Mouse (Mus musculus) heart, embryonic 12.5 days (tissue): ENCODE results near the gene Plppr2. TPM values are rescaled to one million over a fixed set of nuclear protein-coding genes. Genes with fewer than 3 reads are reported as not detected.
A peak's percentile ranks its signal among the peaks of the same experiment; 100 is the strongest.

Source experiments
- ATAC-seq: fragments of 200-750 bp; cut with Nextera tagmentation; 2 replicates; pipeline ENCODE4 v1.8.0; 2017; ENCODE audit warnings: moderate TSS enrichment, moderate library complexity; ENCODE audit not compliant: insufficient number of reproducible peaks, low FRiP score
- H3K27ac ChIP-seq: fragments of 300-500 bp; sonication (generic); 2 replicates; pipeline ENCODE4 v1.5.1; 2016; ENCODE audit warnings: mild to moderate bottlenecking, moderate library complexity; ENCODE audit not compliant: poor library complexity, severe bottlenecking
- H3K27me3 ChIP-seq: fragments of 300-500 bp; sonication (generic); replicated peaks from 2 replicates; pipeline ENCODE4 v1.6.1; 2016; ENCODE audit warnings: mild to moderate bottlenecking, moderate library complexity
- H3K36me3 ChIP-seq: fragments of 300-500 bp; sonication (generic); 2 replicates; pipeline ENCODE4 v1.6.1; 2016; ENCODE audit warnings: mild to moderate bottlenecking, moderate library complexity
- H3K4me1 ChIP-seq: fragments of 300-500 bp; sonication (generic); replicated peaks from 2 replicates; pipeline ENCODE4 v1.6.1; 2016; ENCODE audit warnings: mild to moderate bottlenecking
- H3K4me2 ChIP-seq: fragments of 300-500 bp; sonication (generic); 2 replicates; pipeline ENCODE4 v1.6.1; 2016; ENCODE audit warnings: mild to moderate bottlenecking, moderate library complexity
- H3K4me3 ChIP-seq: fragments of 300-500 bp; sonication (generic); 2 replicates; pipeline ENCODE4 v1.5.1; 2016; ENCODE audit warnings: mild to moderate bottlenecking
- H3K9ac ChIP-seq: fragments of 300-500 bp; sonication (generic); 2 replicates; pipeline ENCODE4 v1.6.1; 2016; ENCODE audit warnings: mild to moderate bottlenecking, moderate library complexity
- H3K9me3 ChIP-seq: fragments of 300-500 bp; sonication (generic); replicated peaks from 2 replicates; pipeline ENCODE4 v1.6.1; 2016; ENCODE audit warnings: mild to moderate bottlenecking, moderate library complexity
- WGBS: fragments of 180-500 bp; shearing (Covaris S2); methylation state at CpG from one replicate; pipeline ENCODE4 v1.1.7; 2016; 5-methylcytosine and 5-hydroxymethylcytosine counted together
- polyA plus RNA-seq: library from polyadenylated mRNA; unstranded; fragments of >200 nt; fragmentation: Nextera tagmentation; extraction: Ambion mirVana; gene quantifications from 2 replicates; pipeline ENCODE4 v1.2.1, GENCODE M21; 2016

Plppr2 gene
- polyA plus RNA-seq, 1 experiment from 2014 or later = 8.2 TPM

DNA sequence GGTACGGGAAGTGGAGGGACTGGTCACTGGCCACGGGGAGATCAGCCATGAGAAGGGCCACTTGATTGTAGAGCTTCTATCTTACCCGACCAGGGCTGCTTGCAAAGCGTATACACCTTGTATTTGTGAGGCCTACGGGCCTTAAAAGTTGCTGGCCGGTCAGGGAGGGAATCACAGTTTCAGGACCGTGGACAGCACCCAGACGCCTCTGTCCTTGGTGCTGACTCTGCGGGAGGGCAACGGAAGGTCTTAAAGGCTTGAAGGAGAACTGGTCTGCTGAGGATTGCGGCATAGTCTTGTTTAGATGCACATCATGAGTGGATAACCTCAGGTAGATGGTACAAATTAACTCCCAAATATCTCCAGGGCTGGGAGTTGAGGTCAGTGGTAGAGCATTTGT is 13.5 kb downstream of the Plppr2 start:
- 17% methylated on average over 11 of the region's 11 CpGs for WGBS
- Histone ChIP-seq H3K27me3 (peaks cover 43% of the 10 kb centered on the region), H3K4me1 (peaks cover 8% of the 10 kb centered on the region), H3K4me3 (no peak overlapping the region), H3K9ac (no peak overlapping the region), H3K27ac (no peak overlapping the region), H3K4me2 (no peak overlapping the region), H3K36me3 (no peaks in the 10 kb centered on the region), H3K9me3 (no peaks in the 10 kb centered on the region)
- no peak for ATAC-seq

DNA sequence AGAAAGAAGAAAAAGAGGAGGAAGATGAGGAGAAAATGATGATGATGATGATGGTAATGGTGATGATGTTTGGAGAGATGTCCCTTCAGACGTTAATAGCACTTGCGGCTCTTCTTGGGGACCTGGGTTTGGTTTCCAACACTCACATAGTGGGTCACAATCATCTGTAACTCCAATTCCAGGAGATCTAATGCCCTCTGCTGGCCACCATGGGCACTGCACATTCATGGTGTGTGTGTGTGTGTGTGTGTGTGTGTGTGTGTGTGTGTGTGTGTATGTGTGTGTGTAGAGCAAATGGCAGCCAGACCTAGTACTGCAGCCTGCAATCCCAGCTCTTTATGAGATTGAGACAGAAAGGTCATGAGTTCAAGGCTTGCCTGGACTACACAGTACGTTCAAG is 15.1 kb downstream of the Plppr2 start:
- H3K36me3 ChIP-seq = no peaks in the 10 kb centered on the region
- no peak for ATAC-seq
- H3K27me3 ChIP-seq = peaks cover 30% of the 10 kb centered on the region
- H3K9me3 ChIP-seq = no peaks in the 10 kb centered on the region
- no peak overlapping the region for H3K4me2 ChIP-seq
- no peak overlapping the region for H3K4me3 ChIP-seq
- no peak overlapping the region for H3K27ac ChIP-seq
- WGBS = 78% methylated on average over 3 of the region's 3 CpGs
- peaks cover 8% of the 10 kb centered on the region for H3K4me1 ChIP-seq
- no peak overlapping the region for H3K9ac ChIP-seq

DNA sequence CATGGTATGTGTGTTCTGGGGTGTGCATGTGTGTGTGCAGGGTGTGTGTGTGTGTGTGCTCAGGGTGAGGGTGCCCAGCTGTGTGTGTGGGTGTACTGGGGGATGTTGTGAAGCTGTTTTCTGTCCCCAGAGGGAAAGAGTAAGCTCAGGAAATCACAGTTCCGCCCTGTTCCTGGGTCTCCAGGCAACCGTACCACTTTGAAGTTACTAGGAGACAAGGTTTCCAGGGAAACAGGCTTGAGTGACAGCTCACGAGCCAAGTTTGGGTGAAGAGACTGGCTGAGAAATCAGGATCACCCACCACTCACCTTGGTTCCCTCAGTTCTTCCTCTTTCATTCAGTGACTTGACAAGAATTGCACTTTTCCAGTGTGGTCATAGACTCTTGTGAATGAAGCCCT is 16.8 kb downstream of the Plppr2 start:
- ATAC-seq = no peak
- peaks cover 10% of the 10 kb centered on the region; the same call in 1 of the 2 replicates for H3K36me3 ChIP-seq

DNA sequence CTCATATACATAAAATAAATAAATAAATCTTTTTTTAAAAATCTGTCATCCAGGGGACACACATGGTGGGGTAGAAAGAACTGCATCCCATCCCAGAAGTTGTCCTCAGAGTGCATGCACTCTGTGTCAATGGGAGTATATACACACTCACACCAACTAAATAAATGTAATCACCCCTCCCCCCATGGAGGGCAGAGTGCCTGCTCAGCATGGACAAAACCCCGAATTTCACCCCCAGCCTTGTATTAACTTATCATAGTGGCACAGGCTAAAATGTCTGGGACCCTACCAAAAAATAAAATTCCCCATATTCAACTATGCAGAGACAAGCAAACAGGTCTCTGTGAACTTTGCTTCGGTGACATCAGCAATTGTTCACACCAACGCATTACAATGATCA is 17.8 kb downstream of the Plppr2 start:
- H3K27me3 ChIP-seq = peaks cover 11% of the 10 kb centered on the region
- H3K9ac ChIP-seq = no peak overlapping the region
- no peaks in the 10 kb centered on the region for H3K9me3 ChIP-seq
- no peak overlapping the region for H3K4me3 ChIP-seq
- peaks cover 4% of the 10 kb centered on the region; the same call in 1 of the 2 replicates for H3K4me1 ChIP-seq
- no peak for ATAC-seq
- H3K27ac ChIP-seq = no peak overlapping the region
- 75% methylated on average over 3 of the region's 3 CpGs for WGBS
- peaks cover 18% of the 10 kb centered on the region for H3K36me3 ChIP-seq
- no peak overlapping the region for H3K4me2 ChIP-seq

More for the DNA sequence above, 16.8 kb downstream of the Plppr2 start:
- Histone ChIP-seq H3K27ac (no peak overlapping the region), H3K4me1 (peaks cover 4% of the 10 kb centered on the region; the same call in 1 of the 2 replicates), H3K9me3 (no peaks in the 10 kb centered on the region), H3K4me2 (no peak overlapping the region), H3K4me3 (no peak overlapping the region), H3K9ac (no peak overlapping the region), H3K27me3 (peaks cover 14% of the 10 kb centered on the region)
- WGBS = 13% methylated on average over 3 of the region's 3 CpGs

DNA sequence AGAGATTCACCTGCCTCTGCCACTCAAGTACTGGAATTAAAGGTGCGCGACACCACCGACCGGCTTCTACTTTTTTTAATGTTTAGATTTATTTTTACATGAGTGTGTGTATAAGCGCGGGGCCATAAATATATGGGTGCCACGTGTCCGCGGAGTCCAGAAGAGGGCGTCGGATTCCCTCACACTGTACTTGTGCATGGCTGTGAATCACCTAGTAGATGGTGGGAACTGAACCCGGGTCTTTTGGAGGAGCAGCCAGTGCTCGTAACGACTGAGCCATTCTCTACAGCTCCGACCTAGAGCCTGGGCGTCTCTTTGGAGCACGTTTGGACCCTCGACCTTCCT is 18.4 kb downstream of the Plppr2 start:
- H3K27ac ChIP-seq = peak overlapping the region; percentile 91; the same call in 1 of the 2 replicates
- peak overlapping the region; percentile 80 for H3K9ac ChIP-seq
- H3K4me2 ChIP-seq = peak overlapping the region; percentile 77
- H3K27me3 ChIP-seq = peaks cover 14% of the 10 kb centered on the region
- H3K4me3 ChIP-seq = peak overlapping the region; percentile 82
- peaks cover 4% of the 10 kb centered on the region; the same call in 1 of the 2 replicates for H3K4me1 ChIP-seq
- no peaks in the 10 kb centered on the region for H3K9me3 ChIP-seq
- H3K36me3 ChIP-seq = peaks cover 18% of the 10 kb centered on the region
- peak; percentile 71 for ATAC-seq
- WGBS = 2% methylated on average over 18 of the region's 18 CpGs

DNA sequence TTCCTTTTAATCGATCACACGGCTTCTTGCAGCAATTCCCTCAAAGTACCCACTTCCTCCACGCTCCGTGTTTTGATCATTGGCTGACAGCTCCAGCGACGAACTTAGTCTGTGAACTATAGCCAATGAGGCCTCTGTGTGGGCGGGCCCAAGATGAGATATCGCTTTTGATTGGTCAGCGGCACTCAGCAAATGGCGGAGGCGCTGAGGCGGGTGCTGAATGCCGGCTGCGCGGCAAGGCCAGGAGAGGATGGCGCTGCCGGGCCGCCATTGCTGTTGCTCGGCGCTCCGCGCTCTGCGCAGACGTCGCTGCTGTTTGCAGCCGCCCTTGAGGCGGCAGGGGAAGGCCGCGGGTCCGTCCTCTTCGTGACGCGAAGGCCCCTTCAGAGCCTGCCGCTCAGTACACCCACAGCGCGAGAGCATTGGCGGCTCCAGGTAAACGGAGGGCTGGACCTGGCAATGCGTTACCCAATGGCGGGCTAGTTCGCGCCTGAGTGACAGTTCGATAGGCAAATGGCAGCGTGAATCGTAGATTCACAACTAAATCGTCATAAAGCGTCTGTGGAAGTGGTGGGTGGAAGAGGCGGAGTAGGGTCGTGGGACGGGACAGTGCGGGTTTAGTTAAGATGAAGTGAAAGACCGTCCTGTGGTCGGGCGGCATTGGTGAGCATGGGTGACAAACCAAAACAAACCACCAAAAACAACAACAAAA is 18.9 kb downstream of the Plppr2 start, which contains the start of gene Swsap1:
Gene Swsap1 (plus strand): TSS at position 186 of the 712 bp plus-strand sequence.
- Histone ChIP-seq H3K9ac (peak within 1 kb of the TSS; percentile 80), H3K4me1 (peaks cover 6% of the 10 kb centered on the region), H3K36me3 (peaks cover 18% of the 10 kb centered on the region), H3K4me3 (peak within 1 kb of the TSS; percentile 82), H3K27me3 (peaks cover 17% of the 10 kb centered on the region), H3K27ac (peak within 1 kb of the TSS; percentile 91), H3K4me2 (peak within 1 kb of the TSS; percentile 77), H3K9me3 (no peaks in the 10 kb centered on the region)
- peak; percentile 97 for ATAC-seq
- under 1% methylated on average over 54 of the region's 54 CpGs for WGBS

DNA sequence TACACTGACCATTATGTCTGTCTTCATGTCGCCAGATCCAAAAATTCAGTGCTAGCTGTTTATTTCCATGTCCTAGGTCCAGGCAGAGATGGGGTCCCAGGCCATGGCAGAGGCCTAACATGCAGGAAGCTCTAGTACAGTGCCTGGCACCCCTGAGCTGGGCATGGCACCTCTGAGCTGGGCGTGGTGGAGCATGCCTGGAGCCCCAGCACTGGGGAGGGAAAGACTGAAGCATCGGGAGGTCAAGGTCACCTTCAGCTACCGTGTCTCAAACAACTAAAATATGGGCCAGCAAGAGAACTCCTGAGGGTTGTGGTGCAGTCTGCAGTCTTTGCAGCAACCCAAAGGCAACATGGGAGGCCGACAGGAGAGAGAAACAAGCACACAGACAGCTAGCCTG is 21.5 kb downstream of the Plppr2 start:
- Histone ChIP-seq H3K4me3 (no peak overlapping the region), H3K36me3 (peaks cover 18% of the 10 kb centered on the region), H3K4me1 (peaks cover 32% of the 10 kb centered on the region), H3K9ac (no peak overlapping the region), H3K27ac (no peak overlapping the region), H3K9me3 (no peaks in the 10 kb centered on the region), H3K27me3 (peaks cover 26% of the 10 kb centered on the region), H3K4me2 (no peak overlapping the region)
- 68% methylated on average over 5 of the region's 5 CpGs for WGBS
- no peak for ATAC-seq

DNA sequence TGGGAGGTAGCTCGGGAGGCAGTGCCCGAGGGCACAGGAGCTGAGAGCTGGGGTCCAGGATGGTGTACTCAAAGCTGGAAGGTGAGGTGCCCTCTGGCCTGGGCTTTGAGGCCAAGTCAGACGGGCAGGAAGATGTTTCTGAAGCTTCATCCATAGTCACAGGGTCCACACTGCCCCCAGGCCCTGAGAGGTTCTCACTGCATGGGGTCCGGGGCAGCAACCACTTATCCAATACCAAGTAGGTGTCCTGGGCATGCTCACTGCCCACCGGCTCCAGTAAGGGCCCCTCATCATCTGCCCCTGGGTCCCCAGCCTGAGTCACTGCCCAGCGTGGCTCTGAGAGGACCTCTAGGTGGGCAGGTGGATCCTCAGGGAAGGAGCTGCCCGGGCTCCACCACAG is 22.4 kb downstream of the Plppr2 start:
- peaks cover 26% of the 10 kb centered on the region for H3K27me3 ChIP-seq
- H3K9ac ChIP-seq = no peak overlapping the region
- H3K4me3 ChIP-seq = no peak overlapping the region
- H3K4me1 ChIP-seq = peaks cover 40% of the 10 kb centered on the region
- 87% methylated on average over 7 of the region's 7 CpGs for WGBS
- no peak for ATAC-seq
- H3K9me3 ChIP-seq = no peaks in the 10 kb centered on the region
- H3K4me2 ChIP-seq = no peak overlapping the region
- H3K36me3 ChIP-seq = peaks cover 18% of the 10 kb centered on the region
- H3K27ac ChIP-seq = no peak overlapping the region

DNA sequence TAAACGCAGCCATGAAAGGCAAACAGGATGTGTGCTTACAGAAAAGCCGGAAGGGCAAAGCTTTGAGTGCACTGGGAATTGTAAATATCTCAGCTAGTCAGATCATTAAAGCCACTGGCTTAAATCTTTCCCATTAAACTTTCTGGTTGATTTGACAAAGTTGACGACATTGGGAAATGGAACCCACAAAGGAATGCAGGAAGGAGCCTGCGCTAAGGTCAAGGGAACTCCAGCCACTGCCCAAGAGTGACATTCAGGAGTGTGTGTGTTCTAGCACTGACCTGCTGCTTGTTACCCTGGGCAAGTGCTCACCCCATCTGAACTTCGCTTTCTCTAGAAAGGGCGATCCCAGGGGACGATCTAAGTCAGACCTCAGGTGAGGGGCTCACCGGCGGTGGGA is 23.3 kb downstream of the Plppr2 start:
- Histone ChIP-seq H3K9me3 (no peaks in the 10 kb centered on the region), H3K27me3 (peaks cover 26% of the 10 kb centered on the region), H3K4me2 (peak overlapping the region; percentile 92), H3K9ac (no peak overlapping the region), H3K27ac (no peak overlapping the region), H3K36me3 (peaks cover 18% of the 10 kb centered on the region), H3K4me1 (peaks cover 40% of the 10 kb centered on the region), H3K4me3 (peak overlapping the region; percentile 55; the same call in 1 of the 2 replicates)
- 53% methylated on average over 9 of the region's 9 CpGs for WGBS
- ATAC-seq = no peak

DNA sequence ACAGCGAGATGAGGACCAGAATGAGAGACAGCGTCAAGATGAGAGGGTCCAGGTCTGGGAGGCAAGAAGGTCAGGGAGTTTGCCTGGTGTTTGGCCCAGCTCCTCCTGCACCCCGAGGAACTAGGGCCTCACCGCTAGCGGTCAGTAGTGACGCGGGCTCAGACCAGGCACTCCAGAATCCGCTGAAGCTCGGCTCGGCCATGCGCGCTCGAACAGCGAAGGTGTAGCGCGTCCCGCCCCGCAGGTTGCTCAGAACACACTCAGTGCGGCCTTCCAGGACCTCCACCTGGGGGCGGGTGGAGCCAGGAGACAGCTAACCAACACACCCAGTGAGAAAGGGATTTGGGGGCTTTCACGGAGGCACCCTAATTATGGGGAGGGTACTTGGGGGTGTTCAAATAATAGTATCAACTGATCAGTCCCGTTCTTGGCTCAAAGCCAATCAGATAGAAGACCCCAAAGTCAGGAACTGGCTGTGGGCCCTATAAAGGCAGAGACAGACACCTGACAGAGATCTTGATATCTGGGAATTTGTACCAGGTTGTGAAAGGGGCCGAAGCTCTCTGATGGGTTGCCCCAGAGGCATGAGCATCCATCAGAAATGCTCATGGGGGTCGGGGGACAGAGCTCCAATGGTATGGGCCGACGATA is 23.9 kb downstream of the Plppr2 start:
- peaks cover 26% of the 10 kb centered on the region for H3K27me3 ChIP-seq
- no peak overlapping the region for H3K27ac ChIP-seq
- peaks cover 40% of the 10 kb centered on the region for H3K4me1 ChIP-seq
- peaks cover 18% of the 10 kb centered on the region for H3K36me3 ChIP-seq
- peak overlapping the region; percentile 55 for H3K4me3 ChIP-seq
- H3K9me3 ChIP-seq = no peaks in the 10 kb centered on the region
- WGBS = 19% methylated on average over 26 of the region's 26 CpGs
- no peak overlapping the region for H3K9ac ChIP-seq
- no peak for ATAC-seq
- H3K4me2 ChIP-seq = peak overlapping the region; percentile 92

DNA sequence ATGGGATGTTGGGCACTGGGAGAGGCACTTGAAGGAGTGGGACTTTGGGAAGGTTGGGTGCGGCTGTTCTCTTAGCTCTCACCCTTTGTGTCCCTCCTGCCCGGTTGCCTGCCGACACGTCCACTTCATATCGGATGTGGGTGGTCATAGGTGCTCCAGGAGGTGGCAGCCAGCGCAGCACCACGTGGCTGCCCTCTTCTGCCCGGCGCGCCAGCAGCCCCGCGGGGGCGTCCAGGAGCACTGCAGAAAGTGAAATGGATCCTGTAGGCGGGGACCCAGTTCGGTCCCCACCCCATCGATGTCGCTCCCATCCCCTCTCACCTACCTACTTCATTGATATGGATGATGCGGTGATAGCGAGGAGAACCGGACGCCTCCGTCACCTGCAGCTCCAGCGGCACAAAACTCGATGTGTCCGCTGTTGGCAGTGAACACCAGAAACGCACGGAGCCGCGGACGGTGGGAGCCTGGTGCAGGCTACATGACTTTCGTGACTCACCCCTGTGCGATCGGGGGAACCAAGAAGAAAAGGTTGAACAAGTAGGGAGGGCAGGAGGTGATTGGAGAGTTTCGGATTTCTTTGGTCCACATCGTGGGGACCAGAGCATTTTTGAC is 24.6 kb downstream of the Plppr2 start:
- Histone ChIP-seq H3K27me3 (peaks cover 26% of the 10 kb centered on the region), H3K27ac (no peak overlapping the region)
- 3% methylated on average over 35 of the region's 35 CpGs for WGBS

More for the DNA sequence above, 24.6 kb downstream of the Plppr2 start:
- peak overlapping the region; percentile 49 for H3K9ac ChIP-seq
- H3K4me1 ChIP-seq = peaks cover 40% of the 10 kb centered on the region
- peaks cover 18% of the 10 kb centered on the region for H3K36me3 ChIP-seq
- peak overlapping the region; percentile 55 for H3K4me3 ChIP-seq
- H3K9me3 ChIP-seq = no peaks in the 10 kb centered on the region
- H3K4me2 ChIP-seq = peak overlapping the region; percentile 92
- no peak for ATAC-seq
